Mouse (Mus musculus): ENCODE data around the gene Fam166b. TPM values are rescaled to one million over a fixed set of nuclear protein-coding genes. Genes with fewer than 3 reads are reported as not detected.

The Fam166b gene
- polyA plus RNA-seq, 1 experiment: not detected

DNA sequence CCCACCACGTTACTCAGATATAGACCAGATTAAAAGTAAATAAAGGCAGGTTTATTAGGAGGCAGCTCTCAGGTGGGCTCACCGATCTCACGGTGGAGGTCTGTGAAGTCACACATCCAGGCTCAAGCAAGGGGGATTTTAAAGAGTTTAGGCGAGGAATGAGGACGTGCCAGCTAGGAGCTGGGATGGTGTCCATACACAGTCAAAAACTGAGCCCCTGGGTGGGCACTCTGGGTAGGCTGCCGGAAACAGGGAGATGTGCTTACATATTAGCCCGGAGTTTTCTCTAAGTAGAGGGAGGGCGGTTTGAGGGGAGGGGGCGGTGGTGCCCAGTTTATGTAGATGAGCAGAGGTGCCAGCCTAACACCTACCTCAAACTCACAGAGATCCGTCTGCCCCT, 48.0 kb downstream of the Fam166b start:
- Histone ChIP-seq H3K27ac (ENCODE audit: control insufficient read depth, insufficient read depth, low read depth, low read length, poor library complexity) (no peak overlapping the region), H3K4me1 (ENCODE audit: control insufficient read depth, insufficient read depth, low read length) (no peaks in the 10 kb centered on the region), H3K4me3 (replicated peaks; ENCODE audit: control insufficient read depth, low read depth, low read length) (no peak overlapping the region)
- WGBS: 55% methylated on average over 10 of the region's 10 CpGs
- TF ChIP-seq POLR2A (IDR thresholded peaks at IDR 0.05; ENCODE audit: borderline replicate concordance, control insufficient read depth, low read depth, low read length) (no peak), CTCF (IDR thresholded peaks at IDR 0.05; ENCODE audit: control insufficient read depth, insufficient read depth, low read length) (no peak)

DNA sequence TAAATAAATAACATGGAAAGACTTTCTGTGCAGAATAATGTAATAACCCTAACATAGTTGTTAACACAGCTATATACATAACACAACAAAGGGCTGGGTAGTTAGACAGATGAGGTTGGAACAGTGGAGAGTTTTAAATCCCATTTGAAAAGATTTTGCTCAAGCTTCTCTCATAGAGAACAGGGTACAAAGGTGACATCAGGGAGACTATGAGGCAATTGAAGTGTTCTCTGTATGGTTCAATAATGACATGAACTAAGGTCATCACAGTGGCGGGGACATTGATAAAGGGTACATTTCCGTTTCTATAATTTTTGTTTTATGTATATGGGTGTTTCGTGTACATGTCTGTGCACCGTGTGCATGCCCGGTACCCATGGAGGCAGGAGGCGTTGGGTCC, 49.3 kb downstream of the Fam166b start:
- WGBS: 81% methylated on average over 6 of the region's 6 CpGs
- no peaks in the 10 kb centered on the region for H3K4me1 ChIP-seq (ENCODE audit: control insufficient read depth, insufficient read depth, low read length)
- TF ChIP-seq CTCF (IDR thresholded peaks at IDR 0.05; ENCODE audit: control insufficient read depth, insufficient read depth, low read length) (no peak), POLR2A (IDR thresholded peaks at IDR 0.05; ENCODE audit: borderline replicate concordance, control insufficient read depth, low read depth, low read length) (no peak)
- no peak overlapping the region for H3K4me3 ChIP-seq (replicated peaks; ENCODE audit: control insufficient read depth, low read depth, low read length)
- no peak overlapping the region for H3K27ac ChIP-seq (ENCODE audit: control insufficient read depth, insufficient read depth, low read depth, low read length, poor library complexity)

Other genes starting within 250 kb of the Fam166b start
- not detected in 2 replicates for gene Atp8b5, start 162.0 kb downstream of the Fam166b start, polyA plus RNA-seq (2011; ENCODE audit: insufficient read depth, insufficient read length, low replicate concordance, missing spikeins)
- gene Rusc2, start 47.2 kb downstream of the Fam166b start, polyA plus RNA-seq (2011; ENCODE audit: insufficient read depth, insufficient read length, low replicate concordance, missing spikeins): 3.4 and 14.7 TPM in 2 replicates
- gene Tesk1, start 12.8 kb upstream of the Fam166b start, polyA plus RNA-seq (2011; ENCODE audit: insufficient read depth, insufficient read length, low replicate concordance, missing spikeins): 2.7 and 6.0 TPM in 2 replicates
- 186 and 275 TPM in 2 replicates for gene Cd72, start 25.5 kb upstream of the Fam166b start, polyA plus RNA-seq (2011; ENCODE audit: insufficient read depth, insufficient read length, low replicate concordance, missing spikeins)
- 1.1 TPM in 1 of 2 replicates, not detected in the other for gene Sit1, start 54.6 kb upstream of the Fam166b start, polyA plus RNA-seq (2011; ENCODE audit: insufficient read depth, insufficient read length, low replicate concordance, missing spikeins)
- gene Ccdc107, start 63.8 kb upstream of the Fam166b start, polyA plus RNA-seq (2011; ENCODE audit: insufficient read depth, insufficient read length, low replicate concordance, missing spikeins): 37.7 and 76.5 TPM in 2 replicates
- gene Arhgef39, start 70.6 kb upstream of the Fam166b start, polyA plus RNA-seq (2011; ENCODE audit: insufficient read depth, insufficient read length, low replicate concordance, missing spikeins): 88.6 and 105 TPM in 2 replicates
- gene Car9, start 77.8 kb upstream of the Fam166b start, polyA plus RNA-seq (2011; ENCODE audit: insufficient read depth, insufficient read length, low replicate concordance, missing spikeins): 1.5 TPM in 1 of 2 replicates, not detected in the other
- gene Tpm2, start 94.6 kb upstream of the Fam166b start, polyA plus RNA-seq (2011; ENCODE audit: insufficient read depth, insufficient read length, low replicate concordance, missing spikeins): 60.9 and 83.6 TPM in 2 replicates
- 10.5 and 20.9 TPM in 2 replicates for gene Creb3, start 133.2 kb upstream of the Fam166b start, polyA plus RNA-seq (2011; ENCODE audit: insufficient read depth, insufficient read length, low replicate concordance, missing spikeins)
- 394 and 621 TPM in 2 replicates for gene Tln1, start 133.6 kb upstream of the Fam166b start, polyA plus RNA-seq (2011; ENCODE audit: insufficient read depth, insufficient read length, low replicate concordance, missing spikeins)
- 20.1 and 43.5 TPM in 2 replicates for gene Rgp1, start 149.6 kb upstream of the Fam166b start, polyA plus RNA-seq (2011; ENCODE audit: insufficient read depth, insufficient read length, low replicate concordance, missing spikeins)
- 16.5 and 29.8 TPM in 2 replicates for gene Gba2, start 149.7 kb upstream of the Fam166b start, polyA plus RNA-seq (2011; ENCODE audit: insufficient read depth, insufficient read length, low replicate concordance, missing spikeins)
- gene Msmp, start 155.4 kb upstream of the Fam166b start, polyA plus RNA-seq (2011; ENCODE audit: insufficient read depth, insufficient read length, low replicate concordance, missing spikeins): not detected in 2 replicates
- 2.0 and 3.7 TPM in 2 replicates for gene Npr2, start 202.8 kb upstream of the Fam166b start, polyA plus RNA-seq (2011; ENCODE audit: insufficient read depth, insufficient read length, low replicate concordance, missing spikeins)
- gene Spag8, start 224.5 kb upstream of the Fam166b start, polyA plus RNA-seq (2011; ENCODE audit: insufficient read depth, insufficient read length, low replicate concordance, missing spikeins): 3.0 TPM in 1 of 2 replicates, not detected in the other
- gene Hint2, start 227.3 kb upstream of the Fam166b start, polyA plus RNA-seq (2011; ENCODE audit: insufficient read depth, insufficient read length, low replicate concordance, missing spikeins): 40.6 and 53.3 TPM in 2 replicates
- gene Tmem8b, start 239.8 kb upstream of the Fam166b start, polyA plus RNA-seq (2011; ENCODE audit: insufficient read depth, insufficient read length, low replicate concordance, missing spikeins): 1.7 and 1.8 TPM in 2 replicates
- not detected in 2 replicates for gene Fam221b, start 240.0 kb upstream of the Fam166b start, polyA plus RNA-seq (2011; ENCODE audit: insufficient read depth, insufficient read length, low replicate concordance, missing spikeins)

All from bone marrow, adult 2 months (tissue).